Mouse (Mus musculus) C2C12 (cell line): ENCODE data around the gene Nfasc.

Source experiments
- CTCF ChIP-seq: IDR thresholded peaks from one replicate; pipeline ENCODE4 v1.5.1; 2011; ENCODE audit not compliant: control insufficient read depth, insufficient read depth, insufficient read length
- MYOD1 ChIP-seq: IDR thresholded peaks from one replicate; pipeline ENCODE4 v1.6.1; 2011; ENCODE audit warnings: low read depth; ENCODE audit not compliant: control insufficient read depth, insufficient read length
- USF1 ChIP-seq: IDR thresholded peaks from one replicate; pipeline ENCODE4 v1.6.1; 2011; ENCODE audit warnings: low read depth, mild to moderate bottlenecking, control low read depth, moderate library complexity

- TF ChIP-seq CTCF (no peak), MYOD1 (no peak), USF1 (no peak)
These were observed 26.6 kb downstream of the Nfasc start for GRCm38 (mm10) chr1:132715044-132715443.
